Mouse (Mus musculus): ENCODE data around the gene Slc16a12. TPM values are rescaled to one million over a fixed set of nuclear protein-coding genes. Genes with fewer than 3 reads are reported as not detected.

Slc16a12 gene
- polyA plus RNA-seq, 1 experiment = 59.6 TPM

- DNase-seq = peak; percentile 71
- Histone ChIP-seq H3K36me3 (ENCODE audit: control insufficient read depth, insufficient read depth, low read length) (no peaks in the 10 kb centered on the region), H3K4me3 (ENCODE audit: insufficient read depth, low read depth, low read length) (no peak overlapping the region), H3K4me1 (ENCODE audit: control insufficient read depth, insufficient read depth, low read length) (no peaks in the 10 kb centered on the region), H3K27ac (ENCODE audit: insufficient read depth, low read depth, low read length) (no peak overlapping the region), H3K27me3 (replicated peaks; ENCODE audit: control insufficient read depth, insufficient read depth, low read length) (no peaks in the 10 kb centered on the region)
- peak; percentile 74 for TF ChIP-seq CTCF (conservative IDR thresholded peaks at IDR 0.05; ENCODE audit: insufficient read depth, insufficient read length, low read depth, low read length)
- no peak for TF ChIP-seq POLR2A (IDR thresholded peaks at IDR 0.05; ENCODE audit: low read depth, low read length)
- WGBS = 15% methylated on average over 3 of the region's 3 CpGs
Measured at GRCm38 (mm10) chr19:34636933-34637557, 110.0 kb downstream of the Slc16a12 start.

GRCm38 (mm10) chr19:34633484-34633883 lies 113.6 kb downstream of the Slc16a12 start:
- WGBS = 54% methylated on average over 2 of the region's 2 CpGs
- H3K36me3 ChIP-seq (ENCODE audit: control insufficient read depth, insufficient read depth, low read length) = no peaks in the 10 kb centered on the region
- H3K27me3 ChIP-seq (replicated peaks; ENCODE audit: control insufficient read depth, insufficient read depth, low read length) = no peaks in the 10 kb centered on the region
- H3K27ac ChIP-seq (ENCODE audit: insufficient read depth, low read depth, low read length) = no peak overlapping the region
- DNase-seq = peak; percentile 10
- no peak for TF ChIP-seq POLR2A (IDR thresholded peaks at IDR 0.05; ENCODE audit: low read depth, low read length)
- no peak for TF ChIP-seq CTCF (conservative IDR thresholded peaks at IDR 0.05; ENCODE audit: insufficient read depth, insufficient read length, low read depth, low read length)
- no peaks in the 10 kb centered on the region for H3K4me1 ChIP-seq (ENCODE audit: control insufficient read depth, insufficient read depth, low read length)
- no peak overlapping the region for H3K4me3 ChIP-seq (ENCODE audit: insufficient read depth, low read depth, low read length)

GRCm38 (mm10) chr19:34631487-34631886 lies 115.6 kb downstream of the Slc16a12 start:
- Histone ChIP-seq H3K27ac (ENCODE audit: insufficient read depth, low read depth, low read length) (no peak overlapping the region), H3K27me3 (replicated peaks; ENCODE audit: control insufficient read depth, insufficient read depth, low read length) (no peaks in the 10 kb centered on the region), H3K4me1 (ENCODE audit: control insufficient read depth, insufficient read depth, low read length) (no peaks in the 10 kb centered on the region), H3K4me3 (ENCODE audit: insufficient read depth, low read depth, low read length) (no peak overlapping the region), H3K36me3 (ENCODE audit: control insufficient read depth, insufficient read depth, low read length) (no peaks in the 10 kb centered on the region)
- no peak for TF ChIP-seq CTCF (conservative IDR thresholded peaks at IDR 0.05; ENCODE audit: insufficient read depth, insufficient read length, low read depth, low read length)
- no peak for DNase-seq

- no peak overlapping the region for H3K4me3 ChIP-seq (ENCODE audit: insufficient read depth, low read depth, low read length)
- no peaks in the 10 kb centered on the region for H3K36me3 ChIP-seq (ENCODE audit: control insufficient read depth, insufficient read depth, low read length)
- no peak for TF ChIP-seq POLR2A (IDR thresholded peaks at IDR 0.05; ENCODE audit: low read depth, low read length)
- no peak for TF ChIP-seq CTCF (conservative IDR thresholded peaks at IDR 0.05; ENCODE audit: insufficient read depth, insufficient read length, low read depth, low read length)
- H3K27me3 ChIP-seq (replicated peaks; ENCODE audit: control insufficient read depth, insufficient read depth, low read length) = no peaks in the 10 kb centered on the region
- no peak for DNase-seq
- H3K4me1 ChIP-seq (ENCODE audit: control insufficient read depth, insufficient read depth, low read length) = no peaks in the 10 kb centered on the region
- H3K27ac ChIP-seq (ENCODE audit: insufficient read depth, low read depth, low read length) = no peak overlapping the region
- 54% methylated on average over 2 of the region's 2 CpGs for WGBS
Measured at GRCm38 (mm10) chr19:34627496-34627895, 119.6 kb downstream of the Slc16a12 start.

- no peak for DNase-seq
- Histone ChIP-seq H3K27me3 (replicated peaks; ENCODE audit: control insufficient read depth, insufficient read depth, low read length) (no peaks in the 10 kb centered on the region), H3K27ac (ENCODE audit: insufficient read depth, low read depth, low read length) (no peak overlapping the region), H3K36me3 (ENCODE audit: control insufficient read depth, insufficient read depth, low read length) (no peaks in the 10 kb centered on the region), H3K4me3 (ENCODE audit: insufficient read depth, low read depth, low read length) (no peak overlapping the region), H3K4me1 (ENCODE audit: control insufficient read depth, insufficient read depth, low read length) (no peaks in the 10 kb centered on the region)
- TF ChIP-seq CTCF (conservative IDR thresholded peaks at IDR 0.05; ENCODE audit: insufficient read depth, insufficient read length, low read depth, low read length) = no peak
- 77% methylated on average over 4 of the region's 4 CpGs for WGBS
Measured at GRCm38 (mm10) chr19:34624663-34625062, 122.4 kb downstream of the Slc16a12 start.

GRCm38 (mm10) chr19:34623781-34624180 lies 123.3 kb downstream of the Slc16a12 start:
- Histone ChIP-seq H3K27me3 (replicated peaks; ENCODE audit: control insufficient read depth, insufficient read depth, low read length) (no peaks in the 10 kb centered on the region), H3K4me3 (ENCODE audit: insufficient read depth, low read depth, low read length) (no peak overlapping the region), H3K27ac (ENCODE audit: insufficient read depth, low read depth, low read length) (no peak overlapping the region), H3K36me3 (ENCODE audit: control insufficient read depth, insufficient read depth, low read length) (no peaks in the 10 kb centered on the region), H3K4me1 (ENCODE audit: control insufficient read depth, insufficient read depth, low read length) (no peaks in the 10 kb centered on the region)
- 87% methylated on average over 6 of the region's 6 CpGs for WGBS
- TF ChIP-seq CTCF (conservative IDR thresholded peaks at IDR 0.05; ENCODE audit: insufficient read depth, insufficient read length, low read depth, low read length) = no peak
- no peak for TF ChIP-seq POLR2A (IDR thresholded peaks at IDR 0.05; ENCODE audit: low read depth, low read length)
- DNase-seq = no peak

- 90% methylated on average over 5 of the region's 5 CpGs for WGBS
- H3K36me3 ChIP-seq (ENCODE audit: control insufficient read depth, insufficient read depth, low read length) = no peaks in the 10 kb centered on the region
- no peaks in the 10 kb centered on the region for H3K27me3 ChIP-seq (replicated peaks; ENCODE audit: control insufficient read depth, insufficient read depth, low read length)
- H3K4me1 ChIP-seq (ENCODE audit: control insufficient read depth, insufficient read depth, low read length) = no peaks in the 10 kb centered on the region
- no peak for TF ChIP-seq POLR2A (IDR thresholded peaks at IDR 0.05; ENCODE audit: low read depth, low read length)
- TF ChIP-seq CTCF (conservative IDR thresholded peaks at IDR 0.05; ENCODE audit: insufficient read depth, insufficient read length, low read depth, low read length) = no peak
- no peak overlapping the region for H3K27ac ChIP-seq (ENCODE audit: insufficient read depth, low read depth, low read length)
- no peak overlapping the region for H3K4me3 ChIP-seq (ENCODE audit: insufficient read depth, low read depth, low read length)
- no peak for DNase-seq
Measured at GRCm38 (mm10) chr19:34620871-34621270, 126.2 kb downstream of the Slc16a12 start.

Other genes with a start within 250 kb of the Slc16a12 start
- gene Lipa, start 219.8 kb downstream of the Slc16a12 start, polyA plus RNA-seq (2012; rRNA removed) = 210 and 240 TPM in 2 replicates
- gene Ifit2, start 196.6 kb downstream of the Slc16a12 start, polyA plus RNA-seq (2012; rRNA removed) = 3.4 and 4.0 TPM in 2 replicates
- gene Ifit3, start 163.8 kb downstream of the Slc16a12 start, polyA plus RNA-seq (2012; rRNA removed) = 11.5 and 16.8 TPM in 2 replicates
- 0.56 and 1.4 TPM in 2 replicates for gene Ifit1bl1, start 145.3 kb downstream of the Slc16a12 start, polyA plus RNA-seq (2012; rRNA removed)
- gene Ifit3b, start 139.3 kb downstream of the Slc16a12 start, polyA plus RNA-seq (2012; rRNA removed) = 3.4 and 6.0 TPM in 2 replicates
- gene Ifit1bl2, start 106.5 kb downstream of the Slc16a12 start, polyA plus RNA-seq (2012; rRNA removed) = 0.35 and 0.42 TPM in 2 replicates
- 3.6 and 5.6 TPM in 2 replicates for gene Ifit1, start 106.4 kb downstream of the Slc16a12 start, polyA plus RNA-seq (2012; rRNA removed)
- 8.7 and 14.3 TPM in 2 replicates for gene Pank1, start 132.2 kb upstream of the Slc16a12 start, polyA plus RNA-seq (2012; rRNA removed)
- 0.07 and 0.30 TPM in 2 replicates for gene Kif20b, start 175.1 kb upstream of the Slc16a12 start, polyA plus RNA-seq (2012; rRNA removed)